Mouse (Mus musculus) lung, embryonic 14.5 days (tissue): ENCODE data around the gene Gm21992. TPM values are rescaled to one million over a fixed set of nuclear protein-coding genes. Genes with fewer than 3 reads are reported as not detected.
A peak's percentile ranks its signal among the peaks of the same experiment; 100 is the strongest.

Experiments
- ATAC-seq: fragments of 200-750 bp; cut with Nextera tagmentation; 2 replicates; pipeline ENCODE4 v1.8.0; 2017; ENCODE audit warnings: mild to moderate bottlenecking, moderate TSS enrichment, moderate library complexity; ENCODE audit not compliant: insufficient read depth
- DNase-seq: peaks from one replicate; pipeline ENCODE4 v3.0.0-alpha.2; 2015
- H3K27ac ChIP-seq: fragments of 300-500 bp; sonication (generic); 2 replicates; pipeline ENCODE4 v1.5.1; 2014; ENCODE audit warnings: low read depth, mild to moderate bottlenecking, moderate library complexity
- H3K27me3 ChIP-seq: fragments of 300-500 bp; sonication (generic); 2 replicates; pipeline ENCODE4 v1.6.1; 2014; ENCODE audit warnings: low read length, control low read depth; ENCODE audit not compliant: insufficient read depth
- H3K36me3 ChIP-seq: fragments of 300-500 bp; sonication (generic); 2 replicates; pipeline ENCODE4 v1.6.1; 2014; ENCODE audit warnings: control low read depth; ENCODE audit not compliant: insufficient read depth
- H3K4me1 ChIP-seq: fragments of 300-500 bp; sonication (generic); 2 replicates; pipeline ENCODE4 v1.6.1; 2014; ENCODE audit warnings: antibody characterized with exemption, control low read depth; ENCODE audit not compliant: insufficient read depth
- H3K4me2 ChIP-seq: fragments of 300-500 bp; sonication (generic); 2 replicates; pipeline ENCODE4 v1.6.1; 2014; ENCODE audit warnings: mild to moderate bottlenecking
- H3K4me3 ChIP-seq: fragments of 300-500 bp; sonication (generic); 2 replicates; pipeline ENCODE4 v1.5.1; 2014; ENCODE audit warnings: low read depth, low read length
- H3K9ac ChIP-seq: fragments of 300-500 bp; sonication (generic); 2 replicates; pipeline ENCODE4 v1.6.1; 2014
- H3K9me3 ChIP-seq: fragments of 300-500 bp; sonication (generic); 2 replicates; pipeline ENCODE4 v1.6.1; 2016; ENCODE audit warnings: low read depth, low read length, control low read depth
- CTCF ChIP-seq: IDR thresholded peaks from 2 replicates; pipeline ENCODE4 v1.5.1; 2016; ENCODE audit warnings: antibody characterized with exemption, low read depth
- WGBS: fragments of 180-500 bp; shearing (Covaris S2); extraction: QIAGEN DNeasy Blood & Tissue Kit; methylation state at CpG from one replicate; pipeline ENCODE4 v1.1.7; 2014; 5-methylcytosine and 5-hydroxymethylcytosine counted together
- polyA plus RNA-seq: library from polyadenylated mRNA; unstranded; fragments of >200 nt; fragmentation: Nextera tagmentation; extraction: Ambion mirVana; gene quantifications from 2 replicates; pipeline ENCODE4 v1.2.1, GENCODE M21; 2014

The Gm21992 gene
- polyA plus RNA-seq, 1 experiment from 2014 or later: 25.3 TPM

GRCm38 (mm10) chr19:4700656-4701055 lies 110.8 kb downstream of the Gm21992 start:
- Histone ChIP-seq H3K27me3 (peaks cover 37% of the 10 kb centered on the region), H3K36me3 (no peaks in the 10 kb centered on the region), H3K4me3 (no peak overlapping the region), H3K27ac (no peak overlapping the region), H3K9ac (no peak overlapping the region), H3K9me3 (no peaks in the 10 kb centered on the region), H3K4me1 (no peaks in the 10 kb centered on the region), H3K4me2 (no peak overlapping the region)
- ATAC-seq: no peak
- no peak for DNase-seq
- no peak for TF ChIP-seq CTCF
- 60% methylated on average over 8 of the region's 8 CpGs for WGBS

- Histone ChIP-seq H3K4me3 (no peak overlapping the region), H3K9me3 (no peaks in the 10 kb centered on the region), H3K27ac (no peak overlapping the region), H3K27me3 (peaks cover 41% of the 10 kb centered on the region), H3K4me1 (no peaks in the 10 kb centered on the region), H3K36me3 (no peaks in the 10 kb centered on the region), H3K4me2 (no peak overlapping the region), H3K9ac (no peak overlapping the region)
- ATAC-seq (no peak), DNase-seq (no peak)
- no peak for TF ChIP-seq CTCF
- WGBS: 46% methylated on average over 5 of the region's 5 CpGs
Observed at GRCm38 (mm10) chr19:4699821-4700220, 111.6 kb downstream of the Gm21992 start.

GRCm38 (mm10) chr19:4698856-4699255 lies 112.6 kb downstream of the Gm21992 start:
- no peak for DNase-seq
- Histone ChIP-seq H3K9me3 (no peaks in the 10 kb centered on the region), H3K27me3 (peaks cover 41% of the 10 kb centered on the region), H3K36me3 (no peaks in the 10 kb centered on the region), H3K4me2 (peak overlapping the region; percentile 77), H3K27ac (no peak overlapping the region), H3K4me3 (no peak overlapping the region), H3K9ac (no peak overlapping the region), H3K4me1 (no peaks in the 10 kb centered on the region)
- no peak for TF ChIP-seq CTCF
- 33% methylated on average over 8 of the region's 8 CpGs for WGBS
- no peak for ATAC-seq

GRCm38 (mm10) chr19:4698205-4698677 lies 113.2 kb downstream of the Gm21992 start, which contains the start of gene Gm960:
TSS of gene Gm960 (minus strand) at chr19:4698668.
- Histone ChIP-seq H3K4me3 (peak within 1 kb of the TSS; percentile 46), H3K4me2 (peak within 1 kb of the TSS; percentile 77), H3K9ac (peak within 1 kb of the TSS; percentile 41), H3K27me3 (peaks cover 41% of the 10 kb centered on the region), H3K4me1 (no peaks in the 10 kb centered on the region), H3K36me3 (no peaks in the 10 kb centered on the region), H3K27ac (no peak within 1 kb of the TSS), H3K9me3 (no peaks in the 10 kb centered on the region)
- ATAC-seq (peak; percentile 70), DNase-seq (peak; percentile 71)
- no peak for TF ChIP-seq CTCF
- under 1% methylated on average over 40 of the region's 40 CpGs for WGBS

GRCm38 (mm10) chr19:4697721-4698120 lies 113.7 kb downstream of the Gm21992 start:
- no peaks in the 10 kb centered on the region for H3K4me1 ChIP-seq
- no peak for ATAC-seq
- 72% methylated on average over 9 of the region's 9 CpGs for WGBS
- no peak for TF ChIP-seq CTCF
- peak overlapping the region; percentile 46; the same call in 1 of the 2 replicates for H3K4me3 ChIP-seq
- H3K36me3 ChIP-seq: no peaks in the 10 kb centered on the region
- no peaks in the 10 kb centered on the region for H3K9me3 ChIP-seq
- H3K27me3 ChIP-seq: peaks cover 41% of the 10 kb centered on the region
- peak overlapping the region; percentile 77; the same call in 1 of the 2 replicates for H3K4me2 ChIP-seq
- no peak for DNase-seq
- H3K27ac ChIP-seq: no peak overlapping the region
- no peak overlapping the region for H3K9ac ChIP-seq

GRCm38 (mm10) chr19:4697121-4697520 lies 114.3 kb downstream of the Gm21992 start:
- no peak for TF ChIP-seq CTCF
- Histone ChIP-seq H3K9ac (no peak overlapping the region), H3K27ac (no peak overlapping the region), H3K4me2 (no peak overlapping the region), H3K4me1 (no peaks in the 10 kb centered on the region), H3K9me3 (no peaks in the 10 kb centered on the region), H3K27me3 (peaks cover 41% of the 10 kb centered on the region), H3K36me3 (no peaks in the 10 kb centered on the region), H3K4me3 (no peak overlapping the region)
- 81% methylated on average over 3 of the region's 3 CpGs for WGBS
- ATAC-seq (no peak), DNase-seq (no peak)

GRCm38 (mm10) chr19:4694346-4694745 lies 117.1 kb downstream of the Gm21992 start:
- ATAC-seq (no peak), DNase-seq (no peak)
- 46% methylated on average over 3 of the region's 3 CpGs for WGBS
- H3K4me2 ChIP-seq: no peak overlapping the region
- H3K9ac ChIP-seq: no peak overlapping the region
- peaks cover 24% of the 10 kb centered on the region for H3K27me3 ChIP-seq
- no peaks in the 10 kb centered on the region for H3K4me1 ChIP-seq
- H3K9me3 ChIP-seq: no peaks in the 10 kb centered on the region
- no peak overlapping the region for H3K27ac ChIP-seq
- no peak for TF ChIP-seq CTCF
- H3K36me3 ChIP-seq: no peaks in the 10 kb centered on the region
- no peak overlapping the region for H3K4me3 ChIP-seq

Other genes with a start within 250 kb of the Gm21992 start
- 10.0 and 10.1 TPM in 2 replicates for gene Lrfn4, start 195.9 kb downstream of the Gm21992 start, polyA plus RNA-seq
- gene Rce1, start 186.0 kb downstream of the Gm21992 start, polyA plus RNA-seq: 72.6 and 74.7 TPM in 2 replicates
- 2.3 and 2.9 TPM in 2 replicates for gene Gm960, start 112.9 kb downstream of the Gm21992 start, polyA plus RNA-seq
- gene Sptbn2, start 100.4 kb downstream of the Gm21992 start, polyA plus RNA-seq: 1.3 and 1.4 TPM in 2 replicates
- 54.4 and 65.1 TPM in 2 replicates for gene Rbm4b, start 55.1 kb downstream of the Gm21992 start, polyA plus RNA-seq
- gene Rbm4, start 17.7 kb downstream of the Gm21992 start, polyA plus RNA-seq: 62.8 and 69.6 TPM in 2 replicates
- 95.8 and 101 TPM in 2 replicates for gene Rbm14, start within 50 bp of the Gm21992 start, polyA plus RNA-seq
- 47.2 and 47.7 TPM in 2 replicates for gene Ccs, start 27.7 kb upstream of the Gm21992 start, polyA plus RNA-seq
- 0.05 TPM in 2 replicates for gene Ccdc87, start 27.8 kb upstream of the Gm21992 start, polyA plus RNA-seq
- gene Ctsf, start 43.5 kb upstream of the Gm21992 start, polyA plus RNA-seq: 13.8 and 17.3 TPM in 2 replicates
- gene Actn3, start 66.3 kb upstream of the Gm21992 start, polyA plus RNA-seq: 1.5 and 1.6 TPM in 2 replicates
- gene Zdhhc24, start 67.1 kb upstream of the Gm21992 start, polyA plus RNA-seq: 6.2 and 7.9 TPM in 2 replicates
- 7.6 and 8.0 TPM in 2 replicates for gene Bbs1, start 95.0 kb upstream of the Gm21992 start, polyA plus RNA-seq
- 84.0 and 88.6 TPM in 2 replicates for gene Dpp3, start 116.7 kb upstream of the Gm21992 start, polyA plus RNA-seq
- gene Peli3, start 131.5 kb upstream of the Gm21992 start, polyA plus RNA-seq: 1.6 TPM in 2 replicates
- 120 TPM in 2 replicates for gene Mrpl11, start 150.5 kb upstream of the Gm21992 start, polyA plus RNA-seq
- 0.05 TPM in 1 of 2 replicates, not detected in the other for gene Npas4, start 178.7 kb upstream of the Gm21992 start, polyA plus RNA-seq
- gene Slc29a2, start 212.2 kb upstream of the Gm21992 start, polyA plus RNA-seq: 3.1 and 3.4 TPM in 2 replicates
- gene B4gat1, start 227.2 kb upstream of the Gm21992 start, polyA plus RNA-seq: 45.8 and 47.9 TPM in 2 replicates
- 1.3 and 1.8 TPM in 2 replicates for gene AC124502.3, start 227.3 kb upstream of the Gm21992 start, polyA plus RNA-seq
- 43.4 and 48.0 TPM in 2 replicates for gene Brms1, start 229.7 kb upstream of the Gm21992 start, polyA plus RNA-seq
- gene Rin1, start 238.9 kb upstream of the Gm21992 start, polyA plus RNA-seq: 4.0 and 5.9 TPM in 2 replicates